Mouse (Mus musculus) Muller cell, postnatal 12 days (primary cell): ENCODE results near the gene Rnf144b.
A peak's percentile ranks its signal among the peaks of the same experiment; 100 is the strongest.

Experiments used
- DNase-seq: peaks from one replicate; pipeline ENCODE4 v3.0.0-alpha.2; 2015; ENCODE audit errors: inconsistent ontology term

The Rnf144b gene

GRCm38 (mm10) chr13:47178182-47178581, 55.7 kb downstream of the Rnf144b start:
- DNase-seq = no peak

GRCm38 (mm10) chr13:47180776-47181175, 58.3 kb downstream of the Rnf144b start:
- no peak for DNase-seq

GRCm38 (mm10) chr13:47182366-47182765, 59.9 kb downstream of the Rnf144b start:
- no peak for DNase-seq

GRCm38 (mm10) chr13:47183033-47183730, 60.7 kb downstream of the Rnf144b start:
- DNase-seq = no peak

GRCm38 (mm10) chr13:47183771-47184170, 61.3 kb downstream of the Rnf144b start:
- DNase-seq = no peak

GRCm38 (mm10) chr13:47187836-47188235, 65.4 kb downstream of the Rnf144b start:
- DNase-seq = no peak

GRCm38 (mm10) chr13:47189971-47190370, 67.5 kb downstream of the Rnf144b start:
- DNase-seq = no peak

- no peak for DNase-seq
Observed at GRCm38 (mm10) chr13:47192200-47192599, 69.7 kb downstream of the Rnf144b start.

- no peak for DNase-seq
Observed at GRCm38 (mm10) chr13:47192771-47193170, 70.3 kb downstream of the Rnf144b start.

- DNase-seq = peak; percentile 75
Observed at GRCm38 (mm10) chr13:47193326-47194153, 71.1 kb downstream of the Rnf144b start.

- DNase-seq = no peak
Observed at GRCm38 (mm10) chr13:47194695-47195094, 72.2 kb downstream of the Rnf144b start.

- DNase-seq = peak; percentile 74
Observed at GRCm38 (mm10) chr13:47195491-47195890, 73.0 kb downstream of the Rnf144b start.

GRCm38 (mm10) chr13:47200011-47200670, 77.7 kb downstream of the Rnf144b start:
- DNase-seq = no peak

- no peak for DNase-seq
Observed at GRCm38 (mm10) chr13:47201962-47202624, 79.6 kb downstream of the Rnf144b start.

- DNase-seq = no peak
Observed at GRCm38 (mm10) chr13:47210496-47210895, 88.0 kb downstream of the Rnf144b start.

GRCm38 (mm10) chr13:47210992-47211391, 88.5 kb downstream of the Rnf144b start:
- DNase-seq = no peak

- DNase-seq = no peak
Observed at GRCm38 (mm10) chr13:47211581-47211980, 89.1 kb downstream of the Rnf144b start.

GRCm38 (mm10) chr13:47213817-47214216, 91.4 kb downstream of the Rnf144b start:
- no peak for DNase-seq

- no peak for DNase-seq
Observed at GRCm38 (mm10) chr13:47214895-47215294, 92.4 kb downstream of the Rnf144b start.

GRCm38 (mm10) chr13:47215815-47216585, 93.5 kb downstream of the Rnf144b start:
- DNase-seq = peak; percentile 42

- peak; percentile 91 for DNase-seq
Observed at GRCm38 (mm10) chr13:47217107-47217571, 94.7 kb downstream of the Rnf144b start.
